Mouse (Mus musculus) limb, embryonic 10.5 days (tissue): ENCODE results near the gene Fmod. TPM values are rescaled to one million over a fixed set of nuclear protein-coding genes. Genes with fewer than 3 reads are reported as not detected.
A peak's percentile ranks its signal among the peaks of the same experiment; 100 is the strongest.

ENCODE experiments used
- DNase-seq: peaks from one replicate; pipeline ENCODE4 v3.0.0-alpha.2; 2017; ENCODE audit warnings: low spot score
- H3K27ac ChIP-seq: fragments of 300-500 bp; sonication (generic); 2 replicates; pipeline ENCODE4 v1.5.1; 2016; ENCODE audit warnings: mild to moderate bottlenecking
- H3K27me3 ChIP-seq: fragments of 300-500 bp; sonication (generic); 2 replicates; pipeline ENCODE4 v1.6.1; 2016; ENCODE audit warnings: low read depth, mild to moderate bottlenecking; ENCODE audit not compliant: poor library complexity, severe bottlenecking
- H3K36me3 ChIP-seq: fragments of 300-500 bp; sonication (generic); 2 replicates; pipeline ENCODE4 v1.6.1; 2016; ENCODE audit warnings: mild to moderate bottlenecking, moderate library complexity
- H3K4me1 ChIP-seq: fragments of 300-500 bp; sonication (generic); 2 replicates; pipeline ENCODE4 v1.6.1; 2016
- H3K4me3 ChIP-seq: fragments of 300-500 bp; sonication (generic); 2 replicates; pipeline ENCODE4 v1.5.1; 2016; ENCODE audit warnings: mild to moderate bottlenecking, moderate library complexity
- H3K9me3 ChIP-seq: fragments of 300-500 bp; sonication (generic); replicated peaks from 2 replicates; pipeline ENCODE4 v1.6.1; 2016; ENCODE audit warnings: mild to moderate bottlenecking
- WGBS: fragments of 180-500 bp; shearing (Covaris S2); methylation state at CpG from one replicate; pipeline ENCODE4 v1.1.7; 2016; 5-methylcytosine and 5-hydroxymethylcytosine counted together
- polyA plus RNA-seq: library from polyadenylated mRNA; unstranded; fragments of >200 nt; fragmentation: Nextera tagmentation; extraction: Ambion mirVana; gene quantifications from 2 replicates; pipeline ENCODE4 v1.2.1, GENCODE M21; 2016

The Fmod gene
- polyA plus RNA-seq: 2.4 and 2.5 TPM in 2 replicates

- 51% methylated on average over 9 of the region's 9 CpGs for WGBS
- peaks cover 13% of the 10 kb centered on the region for H3K4me1 ChIP-seq
- H3K9me3 ChIP-seq: no peaks in the 10 kb centered on the region
- 0 out of 2 replicates have a peak, but pooled peaks cover 3% of the 10 kb centered on the region for H3K27me3 ChIP-seq
- DNase-seq: no peak
- H3K4me3 ChIP-seq: no peak within 1 kb of the TSS
- no peaks in the 10 kb centered on the region for H3K36me3 ChIP-seq
- no peak within 1 kb of the TSS; the same call in 1 of the 2 replicates for H3K27ac ChIP-seq
These were observed at the start of gene Fmod for GRCm38 (mm10) chr1:134037172-134037571. Fmod (plus strand) TSS chr1:134037254.

- 32% methylated on average over 3 of the region's 3 CpGs for WGBS
- DNase-seq: no peak
- no peak overlapping the region for H3K27ac ChIP-seq
These were observed 48.2 kb upstream of the Fmod start for GRCm38 (mm10) chr1:133988845-133989244.

GRCm38 (mm10) chr1:133991277-133991676 is 45.8 kb upstream of the Fmod start:
- no peaks in the 10 kb centered on the region for H3K9me3 ChIP-seq
- no peaks in the 10 kb centered on the region for H3K36me3 ChIP-seq
- no peak overlapping the region for H3K27ac ChIP-seq
- no peaks in the 10 kb centered on the region for H3K27me3 ChIP-seq
- no peak overlapping the region for H3K4me3 ChIP-seq
- DNase-seq: no peak
- 72% methylated on average over 8 of the region's 8 CpGs for WGBS
- H3K4me1 ChIP-seq: no peaks in the 10 kb centered on the region

More at GRCm38 (mm10) chr1:133988845-133989244, 48.2 kb upstream of the Fmod start:
- Histone ChIP-seq H3K4me3 (no peak overlapping the region), H3K4me1 (no peaks in the 10 kb centered on the region), H3K9me3 (no peaks in the 10 kb centered on the region), H3K36me3 (no peaks in the 10 kb centered on the region), H3K27me3 (no peaks in the 10 kb centered on the region)

- Histone ChIP-seq H3K4me3 (no peak overlapping the region), H3K36me3 (no peaks in the 10 kb centered on the region), H3K9me3 (no peaks in the 10 kb centered on the region), H3K27me3 (no peaks in the 10 kb centered on the region), H3K27ac (no peak overlapping the region), H3K4me1 (0 out of 2 replicates have a peak, but pooled peaks cover 3% of the 10 kb centered on the region)
- WGBS: 82% methylated on average over 7 of the region's 7 CpGs
- DNase-seq: no peak
These were observed 31.6 kb upstream of the Fmod start for GRCm38 (mm10) chr1:134005490-134005889.

- Histone ChIP-seq H3K27ac (no peak overlapping the region), H3K9me3 (no peaks in the 10 kb centered on the region), H3K27me3 (no peaks in the 10 kb centered on the region), H3K36me3 (no peaks in the 10 kb centered on the region), H3K4me1 (0 out of 2 replicates have a peak, but pooled peaks cover 3% of the 10 kb centered on the region), H3K4me3 (no peak overlapping the region)
- DNase-seq: no peak
- WGBS: 90% methylated on average over 11 of the region's 11 CpGs
These were observed 30.8 kb upstream of the Fmod start for GRCm38 (mm10) chr1:134006105-134006764.

GRCm38 (mm10) chr1:134024293-134024971 is 12.6 kb upstream of the Fmod start:
- Histone ChIP-seq H3K4me1 (no peaks in the 10 kb centered on the region), H3K36me3 (no peaks in the 10 kb centered on the region), H3K4me3 (no peak overlapping the region), H3K9me3 (no peaks in the 10 kb centered on the region), H3K27ac (no peak overlapping the region), H3K27me3 (no peaks in the 10 kb centered on the region)
- 88% methylated on average over 9 of the region's 9 CpGs for WGBS
- no peak for DNase-seq

- Histone ChIP-seq H3K27me3 (no peaks in the 10 kb centered on the region), H3K9me3 (no peaks in the 10 kb centered on the region), H3K4me3 (no peak overlapping the region), H3K27ac (no peak overlapping the region), H3K36me3 (no peaks in the 10 kb centered on the region), H3K4me1 (no peaks in the 10 kb centered on the region)
- 85% methylated on average over 5 of the region's 5 CpGs for WGBS
- DNase-seq: no peak
These were observed 11.1 kb upstream of the Fmod start for GRCm38 (mm10) chr1:134025975-134026374.

GRCm38 (mm10) chr1:134026741-134027140 is 10.3 kb upstream of the Fmod start:
- Histone ChIP-seq H3K36me3 (no peaks in the 10 kb centered on the region), H3K4me3 (no peak overlapping the region), H3K27ac (no peak overlapping the region), H3K27me3 (no peaks in the 10 kb centered on the region), H3K9me3 (no peaks in the 10 kb centered on the region), H3K4me1 (no peaks in the 10 kb centered on the region)
- no peak for DNase-seq
- WGBS: 89% methylated on average over 9 of the region's 9 CpGs

- H3K27ac ChIP-seq: no peak overlapping the region
- no peak overlapping the region for H3K4me3 ChIP-seq
- H3K36me3 ChIP-seq: no peaks in the 10 kb centered on the region
- no peak for DNase-seq
- H3K4me1 ChIP-seq: no peaks in the 10 kb centered on the region
- no peaks in the 10 kb centered on the region for H3K27me3 ChIP-seq
- 91% methylated on average over 14 of the region's 14 CpGs for WGBS
- H3K9me3 ChIP-seq: no peaks in the 10 kb centered on the region
These were observed 8.8 kb upstream of the Fmod start for GRCm38 (mm10) chr1:134028161-134028846.

GRCm38 (mm10) chr1:134036492-134036891 is 562 bp upstream of the Fmod start:
- no peak overlapping the region; the same call in 1 of the 2 replicates for H3K27ac ChIP-seq
- no peaks in the 10 kb centered on the region for H3K9me3 ChIP-seq
- no peak overlapping the region for H3K4me3 ChIP-seq
- peaks cover 10% of the 10 kb centered on the region for H3K4me1 ChIP-seq
- WGBS: 58% methylated on average over 2 of the region's 2 CpGs
- H3K36me3 ChIP-seq: no peaks in the 10 kb centered on the region
- 0 out of 2 replicates have a peak, but pooled peaks cover 3% of the 10 kb centered on the region for H3K27me3 ChIP-seq
- no peak for DNase-seq

- no peak for DNase-seq
These were observed 1.3 kb downstream of the Fmod start for GRCm38 (mm10) chr1:134038336-134038735.

GRCm38 (mm10) chr1:134039361-134039760 is 2.3 kb downstream of the Fmod start:
- Histone ChIP-seq H3K27me3 (0 out of 2 replicates have a peak, but pooled peaks cover 6% of the 10 kb centered on the region), H3K4me3 (no peak overlapping the region), H3K4me1 (peaks cover 27% of the 10 kb centered on the region), H3K36me3 (no peaks in the 10 kb centered on the region), H3K27ac (no peak overlapping the region), H3K9me3 (no peaks in the 10 kb centered on the region)
- WGBS: 79% methylated on average over 2 of the region's 2 CpGs
- DNase-seq: no peak

More at GRCm38 (mm10) chr1:134038336-134038735, 1.3 kb downstream of the Fmod start:
- no peaks in the 10 kb centered on the region for H3K36me3 ChIP-seq
- 86% methylated on average over 4 of the region's 4 CpGs for WGBS
- H3K27ac ChIP-seq: no peak overlapping the region
- 0 out of 2 replicates have a peak, but pooled peaks cover 3% of the 10 kb centered on the region for H3K27me3 ChIP-seq
- H3K4me3 ChIP-seq: no peak overlapping the region
- no peaks in the 10 kb centered on the region for H3K9me3 ChIP-seq
- peaks cover 21% of the 10 kb centered on the region for H3K4me1 ChIP-seq

GRCm38 (mm10) chr1:134041900-134042299 is 4.8 kb downstream of the Fmod start:
- Histone ChIP-seq H3K36me3 (no peaks in the 10 kb centered on the region), H3K27ac (0 out of 2 replicates have a peak overlapping the region, but pooled peaks have one; percentile 42), H3K27me3 (peaks cover 14% of the 10 kb centered on the region), H3K4me1 (peaks cover 36% of the 10 kb centered on the region), H3K4me3 (no peak overlapping the region), H3K9me3 (no peaks in the 10 kb centered on the region)
- 78% methylated on average over 2 of the region's 2 CpGs for WGBS
- no peak for DNase-seq
